Mouse (Mus musculus) heart, embryonic 12.5 days (tissue): ENCODE measurements around the gene Glcci1. TPM values are rescaled to one million over a fixed set of nuclear protein-coding genes. Genes with fewer than 3 reads are reported as not detected.

ENCODE experiments used
- ATAC-seq: fragments of 200-750 bp; cut with Nextera tagmentation; 2 replicates; pipeline ENCODE4 v1.8.0; 2017; ENCODE audit warnings: moderate TSS enrichment, moderate library complexity; ENCODE audit not compliant: insufficient number of reproducible peaks, low FRiP score
- H3K27ac ChIP-seq: fragments of 300-500 bp; sonication (generic); 2 replicates; pipeline ENCODE4 v1.5.1; 2016; ENCODE audit warnings: mild to moderate bottlenecking, moderate library complexity; ENCODE audit not compliant: poor library complexity, severe bottlenecking
- H3K27me3 ChIP-seq: fragments of 300-500 bp; sonication (generic); replicated peaks from 2 replicates; pipeline ENCODE4 v1.6.1; 2016; ENCODE audit warnings: mild to moderate bottlenecking, moderate library complexity
- H3K36me3 ChIP-seq: fragments of 300-500 bp; sonication (generic); 2 replicates; pipeline ENCODE4 v1.6.1; 2016; ENCODE audit warnings: mild to moderate bottlenecking, moderate library complexity
- H3K4me1 ChIP-seq: fragments of 300-500 bp; sonication (generic); replicated peaks from 2 replicates; pipeline ENCODE4 v1.6.1; 2016; ENCODE audit warnings: mild to moderate bottlenecking
- H3K4me2 ChIP-seq: fragments of 300-500 bp; sonication (generic); 2 replicates; pipeline ENCODE4 v1.6.1; 2016; ENCODE audit warnings: mild to moderate bottlenecking, moderate library complexity
- H3K4me3 ChIP-seq: fragments of 300-500 bp; sonication (generic); 2 replicates; pipeline ENCODE4 v1.5.1; 2016; ENCODE audit warnings: mild to moderate bottlenecking
- H3K9ac ChIP-seq: fragments of 300-500 bp; sonication (generic); 2 replicates; pipeline ENCODE4 v1.6.1; 2016; ENCODE audit warnings: mild to moderate bottlenecking, moderate library complexity
- H3K9me3 ChIP-seq: fragments of 300-500 bp; sonication (generic); replicated peaks from 2 replicates; pipeline ENCODE4 v1.6.1; 2016; ENCODE audit warnings: mild to moderate bottlenecking, moderate library complexity
- WGBS: fragments of 180-500 bp; shearing (Covaris S2); methylation state at CpG from one replicate; pipeline ENCODE4 v1.1.7; 2016; 5-methylcytosine and 5-hydroxymethylcytosine counted together
- polyA plus RNA-seq: library from polyadenylated mRNA; unstranded; fragments of >200 nt; fragmentation: Nextera tagmentation; extraction: Ambion mirVana; gene quantifications from 2 replicates; pipeline ENCODE4 v1.2.1, GENCODE M21; 2016

The Glcci1 gene
- polyA plus RNA-seq, 1 experiment from 2014 or later = 8.2 TPM

- Histone ChIP-seq H3K9ac (no peak overlapping the region), H3K9me3 (0 out of 2 replicates have a peak, but pooled peaks cover 2% of the 10 kb centered on the region), H3K36me3 (peaks cover 14% of the 10 kb centered on the region), H3K27ac (no peak overlapping the region), H3K4me1 (no peaks in the 10 kb centered on the region), H3K4me2 (no peak overlapping the region), H3K27me3 (no peaks in the 10 kb centered on the region), H3K4me3 (no peak overlapping the region)
- 84% methylated on average over 2 of the region's 2 CpGs for WGBS
- no peak for ATAC-seq
Observed at GRCm38 (mm10) chr6:8560682-8561081, 51.3 kb downstream of the Glcci1 start.

- no peaks in the 10 kb centered on the region for H3K9me3 ChIP-seq
- no peak overlapping the region for H3K4me3 ChIP-seq
- ATAC-seq = no peak
- no peak overlapping the region for H3K27ac ChIP-seq
- no peak overlapping the region for H3K9ac ChIP-seq
- WGBS = 91% methylated on average over 9 of the region's 9 CpGs
- H3K4me1 ChIP-seq = no peaks in the 10 kb centered on the region; the same call in 1 of the 2 replicates
- no peak overlapping the region for H3K4me2 ChIP-seq
- no peaks in the 10 kb centered on the region for H3K27me3 ChIP-seq
- peaks cover 9% of the 10 kb centered on the region for H3K36me3 ChIP-seq
Observed at GRCm38 (mm10) chr6:8582377-8582776, 73.0 kb downstream of the Glcci1 start.

DNA sequence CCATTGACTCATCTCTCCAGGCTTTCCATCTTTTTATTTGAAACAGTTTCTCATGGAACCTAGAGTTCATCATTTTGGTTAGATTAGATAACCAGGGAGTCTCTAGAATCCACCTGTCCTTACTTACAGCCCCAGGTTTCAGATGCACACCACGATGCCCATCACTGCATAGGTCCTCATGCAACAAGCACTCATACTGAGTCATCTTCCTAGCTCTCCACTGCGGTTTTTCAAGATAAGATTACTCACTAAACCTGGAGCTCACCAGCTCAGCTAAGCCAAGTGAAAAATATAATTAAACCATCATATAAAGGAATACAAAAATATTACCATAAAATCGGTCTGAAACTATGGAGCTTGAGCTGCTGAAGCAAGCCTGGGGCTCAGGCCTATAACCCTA, 74.5 kb downstream of the Glcci1 start:
- Histone ChIP-seq H3K9ac (no peak overlapping the region), H3K27ac (no peak overlapping the region), H3K4me2 (no peak overlapping the region), H3K4me1 (no peaks in the 10 kb centered on the region; the same call in 1 of the 2 replicates), H3K9me3 (no peaks in the 10 kb centered on the region), H3K27me3 (no peaks in the 10 kb centered on the region), H3K4me3 (no peak overlapping the region), H3K36me3 (peaks cover 9% of the 10 kb centered on the region)
- no peak for ATAC-seq
- 64% methylated on average over 3 of the region's 3 CpGs for WGBS

- H3K4me3 ChIP-seq = no peak overlapping the region
- H3K36me3 ChIP-seq = peaks cover 7% of the 10 kb centered on the region
- H3K9ac ChIP-seq = no peak overlapping the region
- H3K27me3 ChIP-seq = no peaks in the 10 kb centered on the region
- H3K27ac ChIP-seq = no peak overlapping the region
- no peak overlapping the region for H3K4me2 ChIP-seq
- WGBS = 80% methylated on average over 9 of the region's 9 CpGs
- no peak for ATAC-seq
- no peaks in the 10 kb centered on the region for H3K4me1 ChIP-seq
- H3K9me3 ChIP-seq = no peaks in the 10 kb centered on the region
Observed at GRCm38 (mm10) chr6:8591665-8592064, 82.3 kb downstream of the Glcci1 start.

GRCm38 (mm10) chr6:8617369-8617768, 108.0 kb downstream of the Glcci1 start:
- WGBS = 55% methylated on average over 2 of the region's 2 CpGs

DNA sequence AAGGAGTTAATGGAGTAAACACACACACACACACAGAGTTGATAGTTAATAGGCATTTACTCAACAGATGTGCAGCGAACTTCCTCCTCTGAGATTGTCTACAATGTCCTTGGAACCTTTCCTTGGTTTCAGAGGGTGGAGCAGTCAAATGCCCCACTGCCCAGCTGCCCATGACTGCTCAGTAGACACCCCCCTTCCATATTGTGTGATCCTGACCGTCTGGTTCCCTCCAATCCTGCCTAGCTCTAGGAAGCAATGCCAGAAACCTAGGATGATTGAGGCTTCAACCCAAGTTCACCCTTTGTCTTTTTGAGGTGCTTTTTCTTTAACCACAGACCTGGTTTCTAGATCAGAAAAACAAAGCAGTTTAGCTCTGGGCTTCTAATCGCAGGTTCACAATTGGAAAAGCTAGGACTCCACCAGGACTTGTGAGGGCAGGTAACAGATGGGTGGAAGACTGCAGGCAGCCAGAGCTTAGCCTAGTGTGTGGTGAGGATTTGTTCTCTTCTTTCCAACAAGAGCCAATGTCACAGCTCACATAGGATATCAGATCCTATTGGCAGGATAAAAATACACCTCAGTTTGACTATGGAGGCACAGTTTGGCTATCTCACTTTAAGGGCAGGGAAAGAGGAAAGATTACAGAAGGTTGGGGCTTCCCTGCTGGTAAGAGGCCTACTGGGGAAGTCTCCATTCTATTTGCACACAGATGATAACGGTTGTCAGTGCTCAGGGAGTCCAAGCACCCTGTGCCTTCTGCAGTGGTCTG, 110.4 kb downstream of the Glcci1 start:
- no peak overlapping the region for H3K4me3 ChIP-seq
- no peak for ATAC-seq
- H3K9me3 ChIP-seq = 0 out of 2 replicates have a peak, but pooled peaks cover 2% of the 10 kb centered on the region
- no peak overlapping the region for H3K9ac ChIP-seq
- no peaks in the 10 kb centered on the region for H3K27me3 ChIP-seq
- WGBS = 69% methylated on average over 4 of the region's 4 CpGs
- H3K27ac ChIP-seq = no peak overlapping the region
- H3K36me3 ChIP-seq = no peaks in the 10 kb centered on the region
- no peak overlapping the region for H3K4me2 ChIP-seq
- H3K4me1 ChIP-seq = peaks cover 7% of the 10 kb centered on the region; the same call in 1 of the 2 replicates

More at GRCm38 (mm10) chr6:8617369-8617768, 108.0 kb downstream of the Glcci1 start:
- Histone ChIP-seq H3K27ac (no peak overlapping the region), H3K36me3 (no peaks in the 10 kb centered on the region), H3K4me1 (peaks cover 7% of the 10 kb centered on the region; the same call in 1 of the 2 replicates), H3K4me2 (no peak overlapping the region), H3K9ac (no peak overlapping the region), H3K4me3 (no peak overlapping the region), H3K9me3 (0 out of 2 replicates have a peak, but pooled peaks cover 2% of the 10 kb centered on the region), H3K27me3 (no peaks in the 10 kb centered on the region)
- no peak for ATAC-seq

- no peaks in the 10 kb centered on the region for H3K36me3 ChIP-seq
- H3K4me3 ChIP-seq = no peak overlapping the region
- H3K4me2 ChIP-seq = no peak overlapping the region
- H3K4me1 ChIP-seq = peaks cover 7% of the 10 kb centered on the region; the same call in 1 of the 2 replicates
- WGBS = 70% methylated on average over 3 of the region's 3 CpGs
- no peak for ATAC-seq
- 0 out of 2 replicates have a peak, but pooled peaks cover 2% of the 10 kb centered on the region for H3K9me3 ChIP-seq
- H3K27ac ChIP-seq = no peak overlapping the region
- H3K9ac ChIP-seq = no peak overlapping the region
- no peaks in the 10 kb centered on the region for H3K27me3 ChIP-seq
Observed at GRCm38 (mm10) chr6:8623045-8623444, 113.6 kb downstream of the Glcci1 start.

DNA sequence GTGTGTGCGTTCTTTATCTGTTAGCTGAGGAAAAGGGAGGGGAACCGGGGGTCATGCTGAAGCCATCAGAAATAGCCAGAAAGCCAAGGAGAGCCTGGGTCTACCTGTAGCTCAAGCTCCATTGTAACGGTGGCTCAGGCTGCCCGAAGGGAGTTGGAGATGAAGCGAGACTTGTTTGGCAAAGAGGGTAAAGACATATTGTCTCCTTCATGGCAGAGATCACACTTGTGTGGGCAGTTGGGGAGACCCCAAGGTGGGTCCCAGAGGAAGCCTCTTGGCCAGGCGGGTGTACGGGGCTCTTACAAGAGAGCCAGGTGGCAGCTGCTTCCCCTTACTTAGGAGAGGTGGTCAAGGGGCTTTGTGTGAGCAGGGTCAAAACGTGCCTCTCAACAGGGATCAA, 118.8 kb downstream of the Glcci1 start:
- H3K4me1 ChIP-seq = peaks cover 8% of the 10 kb centered on the region; the same call in 1 of the 2 replicates
- no peak overlapping the region for H3K4me2 ChIP-seq
- WGBS = 79% methylated on average over 8 of the region's 8 CpGs
- H3K9me3 ChIP-seq = no peaks in the 10 kb centered on the region
- no peak overlapping the region for H3K27ac ChIP-seq
- no peak for ATAC-seq
- no peaks in the 10 kb centered on the region for H3K27me3 ChIP-seq
- no peak overlapping the region for H3K9ac ChIP-seq
- H3K36me3 ChIP-seq = no peaks in the 10 kb centered on the region
- H3K4me3 ChIP-seq = no peak overlapping the region

- Histone ChIP-seq H3K27me3 (no peaks in the 10 kb centered on the region), H3K36me3 (no peaks in the 10 kb centered on the region), H3K9me3 (no peaks in the 10 kb centered on the region), H3K4me3 (no peak overlapping the region), H3K9ac (no peak overlapping the region), H3K4me1 (peaks cover 8% of the 10 kb centered on the region; the same call in 1 of the 2 replicates), H3K27ac (no peak overlapping the region), H3K4me2 (no peak overlapping the region)
- 83% methylated on average over 7 of the region's 7 CpGs for WGBS
- ATAC-seq = no peak
Observed at GRCm38 (mm10) chr6:8628715-8629267, 119.4 kb downstream of the Glcci1 start.

GRCm38 (mm10) chr6:8630531-8630930, 121.1 kb downstream of the Glcci1 start:
- H3K9ac ChIP-seq = no peak overlapping the region
- WGBS = 59% methylated on average over 7 of the region's 7 CpGs

GRCm38 (mm10) chr6:8631362-8631761, 122.0 kb downstream of the Glcci1 start:
- H3K27me3 ChIP-seq = no peaks in the 10 kb centered on the region
- no peak overlapping the region for H3K4me2 ChIP-seq
- WGBS = 82% methylated on average over 8 of the region's 8 CpGs
- no peak overlapping the region for H3K27ac ChIP-seq
- no peaks in the 10 kb centered on the region for H3K9me3 ChIP-seq
- peaks cover 2% of the 10 kb centered on the region for H3K36me3 ChIP-seq
- no peak for ATAC-seq
- no peak overlapping the region for H3K4me3 ChIP-seq
- H3K9ac ChIP-seq = no peak overlapping the region
- H3K4me1 ChIP-seq = peaks cover 8% of the 10 kb centered on the region; the same call in 1 of the 2 replicates

More at GRCm38 (mm10) chr6:8630531-8630930, 121.1 kb downstream of the Glcci1 start:
- H3K4me1 ChIP-seq = peaks cover 8% of the 10 kb centered on the region; the same call in 1 of the 2 replicates
- H3K4me2 ChIP-seq = no peak overlapping the region
- no peak for ATAC-seq
- no peak overlapping the region for H3K4me3 ChIP-seq
- no peaks in the 10 kb centered on the region for H3K36me3 ChIP-seq
- no peak overlapping the region for H3K27ac ChIP-seq
- no peaks in the 10 kb centered on the region for H3K9me3 ChIP-seq
- H3K27me3 ChIP-seq = no peaks in the 10 kb centered on the region
